Mouse (Mus musculus) intestine, embryonic 16.5 days (tissue): ENCODE results near the gene Syne1. TPM values are rescaled to one million over a fixed set of nuclear protein-coding genes. Genes with fewer than 3 reads are reported as not detected.

Experiments used
- ATAC-seq: fragments of 200-750 bp; cut with Nextera tagmentation; 2 replicates; pipeline ENCODE4 v1.8.0; 2017; ENCODE audit warnings: moderate TSS enrichment, moderate library complexity
- H3K27ac ChIP-seq: fragments of 300-500 bp; sonication (generic); 2 replicates; pipeline ENCODE4 v1.5.1; 2014; ENCODE audit warnings: mild to moderate bottlenecking, low read length
- H3K27me3 ChIP-seq: fragments of 300-500 bp; sonication (generic); replicated peaks from 2 replicates; pipeline ENCODE4 v1.6.1; 2014; ENCODE audit warnings: low read length, control low read depth, mixed read lengths; ENCODE audit not compliant: control insufficient read depth, insufficient read depth
- H3K36me3 ChIP-seq: fragments of 300-500 bp; sonication (generic); 2 replicates; pipeline ENCODE4 v1.6.1; 2014; ENCODE audit warnings: low read length, control low read depth; ENCODE audit not compliant: control insufficient read depth, insufficient read depth
- H3K4me1 ChIP-seq: fragments of 300-500 bp; sonication (generic); 2 replicates; pipeline ENCODE4 v1.6.1; 2014; ENCODE audit warnings: low read length, control low read depth, mixed read lengths; ENCODE audit not compliant: control insufficient read depth, insufficient read depth
- H3K4me2 ChIP-seq: fragments of 300-500 bp; sonication (generic); 2 replicates; pipeline ENCODE4 v1.6.1; 2014; ENCODE audit warnings: low read depth, low read length, control low read depth
- H3K4me3 ChIP-seq: fragments of 300-500 bp; sonication (generic); 2 replicates; pipeline ENCODE4 v1.5.1; 2014; ENCODE audit warnings: mild to moderate bottlenecking, low read length
- H3K9ac ChIP-seq: fragments of 300-500 bp; sonication (generic); 2 replicates; pipeline ENCODE4 v1.6.1; 2014; ENCODE audit warnings: low read depth, low read length
- H3K9me3 ChIP-seq: fragments of 300-500 bp; sonication (generic); 2 replicates; pipeline ENCODE4 v1.6.1; 2016; ENCODE audit warnings: low read length, control low read depth; ENCODE audit not compliant: control insufficient read depth
- WGBS: fragments of 180-500 bp; shearing (Covaris S2); extraction: QIAGEN DNeasy Blood & Tissue Kit; methylation state at CpG from one replicate; pipeline ENCODE4 v1.1.7; 2014; 5-methylcytosine and 5-hydroxymethylcytosine counted together
- polyA plus RNA-seq: library from polyadenylated mRNA; unstranded; fragments of >200 nt; fragmentation: Nextera tagmentation; extraction: Ambion mirVana; gene quantifications from 2 replicates; pipeline ENCODE4 v1.2.1, GENCODE M21; 2015

Gene Syne1
- polyA plus RNA-seq, 1 experiment from 2014 or later = 4.7 TPM

- no peak overlapping the region for H3K9ac ChIP-seq
- H3K36me3 ChIP-seq = no peaks in the 10 kb centered on the region
- no peak overlapping the region for H3K4me3 ChIP-seq
- H3K4me1 ChIP-seq = no peaks in the 10 kb centered on the region
- H3K27me3 ChIP-seq = no peaks in the 10 kb centered on the region
- WGBS = 63% methylated on average over 4 of the region's 4 CpGs
- ATAC-seq = no peak
- H3K9me3 ChIP-seq = no peaks in the 10 kb centered on the region
- no peak overlapping the region for H3K4me2 ChIP-seq
- no peak overlapping the region for H3K27ac ChIP-seq
Observed at GRCm38 (mm10) chr10:5343211-5343610, 208.1 kb downstream of the Syne1 start.

- Histone ChIP-seq H3K9ac (no peak overlapping the region), H3K4me3 (no peak overlapping the region), H3K4me1 (no peaks in the 10 kb centered on the region), H3K4me2 (no peak overlapping the region), H3K36me3 (no peaks in the 10 kb centered on the region), H3K27me3 (no peaks in the 10 kb centered on the region), H3K27ac (no peak overlapping the region), H3K9me3 (no peaks in the 10 kb centered on the region)
- no peak for ATAC-seq
Observed at GRCm38 (mm10) chr10:5336394-5336793, 214.9 kb downstream of the Syne1 start.

GRCm38 (mm10) chr10:5332801-5333200 is 218.5 kb downstream of the Syne1 start:
- no peaks in the 10 kb centered on the region for H3K9me3 ChIP-seq
- no peak overlapping the region for H3K4me2 ChIP-seq
- H3K27ac ChIP-seq = no peak overlapping the region
- no peak for ATAC-seq
- WGBS = 85% methylated on average over 5 of the region's 5 CpGs
- no peak overlapping the region for H3K9ac ChIP-seq
- H3K4me3 ChIP-seq = no peak overlapping the region
- H3K4me1 ChIP-seq = no peaks in the 10 kb centered on the region
- no peaks in the 10 kb centered on the region for H3K27me3 ChIP-seq
- no peaks in the 10 kb centered on the region for H3K36me3 ChIP-seq

GRCm38 (mm10) chr10:5326716-5327115 is 224.6 kb downstream of the Syne1 start:
- Histone ChIP-seq H3K36me3 (no peaks in the 10 kb centered on the region), H3K27ac (no peak overlapping the region), H3K9me3 (no peaks in the 10 kb centered on the region), H3K4me1 (no peaks in the 10 kb centered on the region), H3K4me2 (no peak overlapping the region), H3K4me3 (no peak overlapping the region), H3K9ac (no peak overlapping the region), H3K27me3 (no peaks in the 10 kb centered on the region)
- no peak for ATAC-seq
- 74% methylated on average over 9 of the region's 9 CpGs for WGBS

GRCm38 (mm10) chr10:5323741-5324395 is 227.4 kb downstream of the Syne1 start:
- Histone ChIP-seq H3K4me3 (no peak overlapping the region), H3K36me3 (no peaks in the 10 kb centered on the region), H3K27ac (no peak overlapping the region), H3K4me2 (no peak overlapping the region), H3K4me1 (no peaks in the 10 kb centered on the region), H3K9me3 (no peaks in the 10 kb centered on the region), H3K27me3 (no peaks in the 10 kb centered on the region), H3K9ac (no peak overlapping the region)
- ATAC-seq = no peak
- 83% methylated on average over 11 of the region's 11 CpGs for WGBS

GRCm38 (mm10) chr10:5322562-5322961 is 228.7 kb downstream of the Syne1 start:
- 33% methylated on average over 7 of the region's 7 CpGs for WGBS
- Histone ChIP-seq H3K36me3 (no peaks in the 10 kb centered on the region), H3K4me2 (no peak overlapping the region), H3K27me3 (no peaks in the 10 kb centered on the region), H3K9me3 (no peaks in the 10 kb centered on the region), H3K4me1 (no peaks in the 10 kb centered on the region), H3K27ac (no peak overlapping the region), H3K9ac (no peak overlapping the region), H3K4me3 (no peak overlapping the region)
- ATAC-seq = no peak

- no peak overlapping the region for H3K9ac ChIP-seq
- H3K9me3 ChIP-seq = no peaks in the 10 kb centered on the region
- H3K4me2 ChIP-seq = no peak overlapping the region
- H3K4me1 ChIP-seq = no peaks in the 10 kb centered on the region
- ATAC-seq = no peak
- H3K4me3 ChIP-seq = no peak overlapping the region
- no peak overlapping the region for H3K27ac ChIP-seq
- H3K36me3 ChIP-seq = no peaks in the 10 kb centered on the region
- 13% methylated on average over 6 of the region's 6 CpGs for WGBS
- H3K27me3 ChIP-seq = no peaks in the 10 kb centered on the region
Observed at GRCm38 (mm10) chr10:5317602-5318001, 233.7 kb downstream of the Syne1 start.

GRCm38 (mm10) chr10:5312437-5312836 is 238.8 kb downstream of the Syne1 start:
- no peak for ATAC-seq
- H3K9me3 ChIP-seq = no peaks in the 10 kb centered on the region
- H3K27me3 ChIP-seq = no peaks in the 10 kb centered on the region
- no peak overlapping the region for H3K27ac ChIP-seq
- no peak overlapping the region for H3K4me3 ChIP-seq
- H3K9ac ChIP-seq = no peak overlapping the region
- no peaks in the 10 kb centered on the region for H3K36me3 ChIP-seq
- no peak overlapping the region for H3K4me2 ChIP-seq
- peaks cover 6% of the 10 kb centered on the region; the same call in 1 of the 2 replicates for H3K4me1 ChIP-seq
- WGBS = 66% methylated on average over 4 of the region's 4 CpGs

- Histone ChIP-seq H3K4me1 (peaks cover 6% of the 10 kb centered on the region; the same call in 1 of the 2 replicates), H3K4me2 (no peak overlapping the region), H3K9ac (no peak overlapping the region), H3K27me3 (no peaks in the 10 kb centered on the region), H3K27ac (peak overlapping the region; percentile 75), H3K4me3 (no peak overlapping the region), H3K9me3 (no peaks in the 10 kb centered on the region), H3K36me3 (no peaks in the 10 kb centered on the region)
- peak; percentile 80 for ATAC-seq
- 24% methylated on average over 4 of the region's 4 CpGs for WGBS
Observed at GRCm38 (mm10) chr10:5309961-5310713, 241.1 kb downstream of the Syne1 start.
